Mouse (Mus musculus): ENCODE data around the gene Fut8.

Fut8 gene

DNA sequence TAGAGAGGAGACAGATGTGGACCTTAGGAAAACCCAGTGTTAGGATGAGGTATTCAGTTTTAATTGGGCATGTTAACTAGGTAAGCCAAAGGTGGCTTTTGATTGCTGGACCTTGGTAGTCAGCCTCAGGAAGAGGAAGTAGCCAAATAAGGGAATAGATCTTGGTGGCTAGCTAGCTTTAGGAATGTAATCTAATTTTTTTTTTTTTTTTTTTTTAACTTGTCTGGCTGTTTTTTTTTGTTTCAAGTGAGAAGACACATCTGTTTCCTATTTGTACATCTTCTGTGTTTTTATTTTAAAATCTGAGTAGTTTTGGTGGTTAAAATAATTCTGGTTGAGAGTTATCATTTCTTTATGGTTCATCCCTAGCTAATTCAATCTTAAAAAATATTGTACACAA lies 65.4 kb downstream of the Fut8 start:
- in situ Hi-C loops (cut with MboI, MseI): no loop called here

DNA sequence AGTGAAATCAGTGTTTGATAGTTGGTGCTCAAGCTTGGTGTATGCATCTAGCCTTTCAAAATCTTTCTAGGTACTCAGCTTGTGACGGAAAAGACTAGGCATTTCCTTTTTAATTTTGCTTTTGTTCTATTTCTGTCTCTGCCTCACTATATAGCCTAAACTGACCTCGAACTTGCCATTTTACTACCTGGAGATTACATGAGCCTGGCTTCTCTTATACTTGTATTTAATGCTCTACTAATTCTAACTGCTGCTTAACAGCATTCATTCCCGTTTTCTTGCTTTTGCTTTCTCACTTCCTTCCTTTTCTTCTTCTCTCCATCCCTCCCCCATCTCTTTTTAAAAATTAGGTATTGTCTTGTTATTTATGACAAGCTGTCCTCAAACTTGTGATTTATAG lies 67.6 kb downstream of the Fut8 start:
- in situ Hi-C loops (cut with MboI, MseI): no loop called here

DNA sequence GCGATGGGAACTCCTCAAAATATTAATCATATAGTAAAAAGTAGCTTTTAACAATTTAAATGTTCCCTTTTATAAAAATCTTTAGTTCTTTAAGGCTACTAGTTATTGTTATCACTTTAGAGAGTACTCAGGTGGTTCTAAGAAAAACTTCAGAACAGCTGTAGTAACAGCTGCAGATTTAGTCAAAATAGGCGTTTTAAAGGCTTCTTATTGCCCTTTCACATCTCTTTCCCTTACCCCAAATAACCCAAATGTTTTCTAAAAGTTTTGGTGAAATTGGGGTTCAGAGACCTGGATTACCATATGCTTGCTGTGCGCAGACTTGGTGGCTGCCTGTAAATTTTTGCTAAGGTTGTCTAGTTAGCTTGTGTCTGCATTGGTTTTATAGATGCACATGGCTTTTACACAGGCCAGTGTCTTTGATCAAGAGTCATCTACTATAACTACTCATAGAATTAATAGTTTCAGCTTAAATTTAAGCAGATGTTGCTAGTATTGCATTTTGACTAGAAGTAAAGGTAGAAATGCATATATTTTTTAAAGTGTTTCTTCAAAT lies 68.9 kb downstream of the Fut8 start:
- in situ Hi-C loops (cut with MboI, MseI): no loop called here

DNA sequence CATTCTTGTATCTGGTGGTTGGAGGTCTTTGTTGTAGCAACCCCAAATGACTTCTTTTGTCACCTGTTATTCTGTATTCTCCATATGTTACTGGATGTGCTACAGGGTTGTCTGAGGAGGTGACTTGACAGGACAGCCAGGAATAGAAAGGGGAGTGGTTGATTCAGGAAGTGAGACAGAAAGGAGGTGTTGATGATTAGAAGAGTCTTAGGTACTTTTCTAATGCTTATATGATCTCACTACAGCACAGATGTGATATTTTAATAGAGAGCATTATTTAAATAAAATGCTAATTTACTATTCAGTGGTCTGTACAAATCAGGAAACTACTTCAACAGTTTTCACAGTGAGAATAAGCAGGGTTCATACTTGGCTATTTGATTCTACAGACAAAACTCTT lies 71.6 kb downstream of the Fut8 start:
- in situ Hi-C loops (cut with MboI, MseI): no loop called here

DNA sequence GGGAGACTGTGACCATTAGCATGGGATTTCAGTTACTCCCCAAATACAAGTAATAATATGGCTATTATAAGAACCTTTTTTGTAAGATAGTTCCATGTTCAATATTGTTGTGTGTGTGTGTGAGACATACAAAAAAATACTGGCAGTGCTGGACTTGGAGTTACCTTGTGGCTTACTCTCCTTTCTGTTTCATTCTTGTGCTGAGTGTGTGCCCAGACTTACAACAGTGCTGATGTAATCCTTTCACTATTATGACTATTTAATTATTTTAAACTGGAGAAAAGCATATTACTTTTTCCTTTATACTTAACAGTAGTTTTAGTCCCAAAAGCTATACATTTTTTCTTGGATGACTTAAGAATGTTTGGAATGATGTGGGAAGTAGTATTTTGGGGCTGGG lies 75.6 kb downstream of the Fut8 start:
- in situ Hi-C loops (cut with MboI, MseI): no loop called here

DNA sequence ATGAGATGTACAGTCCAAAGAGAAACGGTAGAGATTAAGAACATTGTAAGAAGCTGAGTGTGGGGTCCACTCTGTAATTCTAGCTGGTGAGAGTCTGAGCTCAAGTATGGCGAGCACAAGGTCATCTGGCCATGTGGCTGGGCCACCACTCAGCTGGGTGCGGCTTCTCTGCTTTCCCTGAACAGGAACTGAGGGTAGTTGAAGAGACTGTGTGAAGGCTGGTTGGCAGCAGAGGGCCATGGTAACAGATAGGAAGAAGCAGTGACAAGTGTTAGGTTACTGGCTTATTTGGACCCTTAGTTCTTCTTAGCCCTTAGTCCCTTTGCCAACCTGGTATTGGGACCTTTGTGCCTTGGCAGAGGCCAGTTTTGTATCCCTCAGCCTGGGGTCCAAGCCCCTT lies 86.2 kb downstream of the Fut8 start:
- in situ Hi-C loops (cut with MboI, MseI): no loop called here

DNA sequence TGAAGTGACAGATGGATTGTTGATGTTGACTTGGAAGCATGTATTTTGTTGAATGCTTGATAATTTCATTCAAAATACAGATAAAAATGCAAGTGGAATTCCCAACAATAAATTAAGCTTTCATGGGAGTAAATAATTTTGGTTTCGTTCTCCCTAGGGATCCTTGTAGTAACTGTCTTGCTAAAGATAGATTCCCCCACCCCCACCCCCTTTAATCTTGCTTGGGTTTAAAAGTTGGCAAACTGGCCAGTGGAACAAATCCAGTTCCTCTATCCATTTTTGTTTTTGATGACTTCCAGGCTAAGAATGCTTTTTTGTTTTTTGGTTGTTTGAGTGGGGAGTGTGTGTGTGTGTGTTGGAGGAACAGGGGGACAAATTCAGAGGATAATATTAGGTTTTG lies 108.6 kb downstream of the Fut8 start:
- in situ Hi-C loops (cut with MboI, MseI): loop anchor here in 1 of 2 experiments (10.0 kb wide), 1 partner anchor 78 kb away; no protein-coding TSS in a partner anchor

DNA sequence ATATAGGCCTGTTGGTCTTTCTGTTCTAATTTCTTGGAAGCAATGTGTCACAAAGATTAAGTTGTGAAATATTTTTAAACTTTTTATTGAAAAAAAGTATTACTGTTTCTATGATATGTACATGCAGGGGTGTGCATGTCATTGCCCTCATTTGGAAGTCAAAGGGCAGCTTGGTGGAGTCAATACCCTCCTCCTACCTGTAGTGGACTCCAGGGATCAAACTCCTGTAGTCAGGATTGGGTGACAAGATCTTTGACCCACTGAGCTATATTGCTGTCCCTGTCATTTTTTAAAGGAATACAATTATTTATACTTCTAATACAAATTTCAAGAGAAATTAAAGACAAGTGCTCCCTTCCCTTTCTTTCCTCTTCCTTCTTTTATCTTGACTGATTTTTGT lies 111.6 kb downstream of the Fut8 start:
- in situ Hi-C loops (cut with MboI, MseI): loop anchor here in 1 of 2 experiments (10.0 kb wide), 1 partner anchor 75 kb away; no protein-coding TSS in a partner anchor

DNA sequence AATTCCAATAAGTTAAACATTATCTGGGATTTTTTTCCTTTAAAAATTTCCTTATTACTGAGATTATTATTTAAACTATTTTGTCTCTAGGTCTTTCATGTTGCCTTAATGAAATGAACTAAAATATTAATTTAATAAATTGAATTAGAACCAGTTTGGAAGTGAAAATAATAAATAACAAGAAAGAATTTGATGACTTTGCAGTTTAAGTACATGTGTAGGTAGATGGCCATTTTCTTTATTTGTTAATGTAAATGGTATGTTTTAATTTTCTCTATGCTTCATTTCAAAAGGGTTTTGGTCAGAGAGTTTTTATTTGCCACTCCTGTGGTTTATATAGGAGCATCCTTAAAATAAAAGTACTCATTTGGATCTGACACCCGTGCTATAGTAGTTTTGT lies 177.8 kb downstream of the Fut8 start:
- in situ Hi-C loops (cut with MboI, MseI): no loop called here

DNA sequence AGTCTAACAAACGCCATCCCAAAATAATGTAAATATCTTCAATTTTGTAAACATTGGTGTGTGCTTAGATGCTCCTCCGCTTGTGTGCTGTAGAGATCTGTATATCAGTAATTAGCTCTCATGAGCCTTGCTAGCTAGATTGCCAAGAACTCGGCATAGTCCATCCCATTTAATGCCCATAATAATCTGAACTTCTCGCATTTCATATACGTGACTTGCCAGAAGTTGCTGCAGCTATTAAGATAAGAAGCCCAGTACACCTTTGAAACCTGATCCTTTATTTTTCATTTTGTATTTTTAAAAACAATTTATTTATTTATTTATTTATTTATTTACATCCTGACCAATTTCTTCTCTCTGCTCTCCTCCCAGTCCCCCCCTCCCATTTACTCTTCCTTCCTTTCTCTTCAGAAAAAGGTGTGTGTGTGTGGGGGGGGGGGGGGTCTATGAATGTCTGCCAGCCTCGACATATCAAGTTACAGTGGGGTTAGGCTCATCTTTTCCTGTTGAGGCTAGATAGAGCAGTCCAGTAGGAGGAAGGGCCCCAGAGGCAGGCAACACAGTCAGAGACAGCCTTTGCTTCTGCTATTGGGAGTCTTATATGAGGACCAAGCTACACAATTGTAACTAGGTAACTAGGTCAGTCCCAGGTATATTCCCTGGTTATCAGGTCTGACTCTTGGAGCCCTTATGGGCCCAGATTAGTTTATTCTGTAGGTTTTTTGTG lies 183.9 kb downstream of the Fut8 start:
- in situ Hi-C loops (cut with MboI, MseI): loop anchor here in 1 of 2 experiments (10.0 kb wide), 1 partner anchor 77 kb away; no protein-coding TSS in a partner anchor

DNA sequence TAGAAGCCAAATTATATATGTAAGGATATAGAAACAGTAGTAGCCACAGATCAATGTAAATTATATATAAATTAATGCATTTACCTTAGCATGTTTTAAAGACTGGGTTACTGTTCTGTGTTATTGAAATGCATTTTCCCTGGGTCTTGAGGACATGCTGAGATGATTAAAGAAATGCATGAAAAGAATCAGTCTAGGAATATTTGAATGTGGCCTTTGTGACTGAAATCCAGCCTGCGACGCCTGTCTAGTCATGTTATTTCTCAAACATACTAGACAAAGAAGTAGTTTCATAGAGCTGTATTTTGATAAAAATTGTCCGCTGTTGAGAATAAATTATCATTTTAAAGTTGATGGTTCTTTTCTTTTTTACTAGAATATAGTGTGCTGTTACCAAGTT lies 188.2 kb downstream of the Fut8 start:
- in situ Hi-C loops (cut with MboI, MseI): loop anchor here in 1 of 2 experiments (10.0 kb wide), 1 partner anchor 81 kb away; no protein-coding TSS in a partner anchor

DNA sequence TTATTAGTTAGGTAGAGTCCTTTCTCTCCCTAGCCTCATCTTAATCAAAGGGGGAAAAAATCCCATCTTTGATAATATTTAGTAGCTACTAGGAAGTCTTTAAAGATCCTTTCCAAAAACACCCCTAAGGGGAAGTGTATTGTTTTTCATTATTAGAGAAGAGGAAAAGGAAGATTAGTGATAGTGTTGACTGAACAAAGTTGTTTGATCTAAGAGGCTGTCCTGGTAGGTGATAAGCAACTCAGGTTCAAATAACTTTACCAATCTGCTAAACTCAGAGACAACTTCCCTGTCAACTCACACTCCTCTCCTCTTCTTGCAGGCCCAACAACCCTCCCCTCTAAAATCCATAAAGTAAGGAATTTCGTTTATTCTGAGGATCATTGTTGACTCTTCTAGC lies 190.2 kb downstream of the Fut8 start:
- in situ Hi-C loops (cut with MboI, MseI): loop anchor here in 1 of 2 experiments (10.0 kb wide), 1 partner anchor 83 kb away; no protein-coding TSS in a partner anchor

DNA sequence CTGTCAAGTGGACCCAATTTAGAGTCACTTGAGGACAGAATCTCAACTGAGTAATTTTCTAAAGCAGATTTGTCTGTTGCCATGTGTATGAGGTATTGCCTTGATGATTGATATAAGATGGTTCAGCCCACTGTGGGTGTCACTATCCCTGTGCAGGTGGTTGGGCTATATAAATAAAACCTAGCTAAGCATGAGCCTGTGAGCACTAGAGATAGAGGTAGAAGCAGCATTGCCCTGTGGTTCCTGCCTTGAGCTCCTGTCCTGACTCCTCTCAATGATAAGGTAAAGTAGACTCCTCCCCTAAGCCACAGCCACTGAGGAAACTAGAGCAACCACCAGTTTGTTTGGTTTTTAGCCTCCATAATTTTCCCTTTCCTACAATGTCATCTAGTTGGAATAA lies 191.5 kb downstream of the Fut8 start:
- in situ Hi-C loops (cut with MboI, MseI): loop anchor here in 1 of 2 experiments (10.0 kb wide), 1 partner anchor 85 kb away; no protein-coding TSS in a partner anchor

DNA sequence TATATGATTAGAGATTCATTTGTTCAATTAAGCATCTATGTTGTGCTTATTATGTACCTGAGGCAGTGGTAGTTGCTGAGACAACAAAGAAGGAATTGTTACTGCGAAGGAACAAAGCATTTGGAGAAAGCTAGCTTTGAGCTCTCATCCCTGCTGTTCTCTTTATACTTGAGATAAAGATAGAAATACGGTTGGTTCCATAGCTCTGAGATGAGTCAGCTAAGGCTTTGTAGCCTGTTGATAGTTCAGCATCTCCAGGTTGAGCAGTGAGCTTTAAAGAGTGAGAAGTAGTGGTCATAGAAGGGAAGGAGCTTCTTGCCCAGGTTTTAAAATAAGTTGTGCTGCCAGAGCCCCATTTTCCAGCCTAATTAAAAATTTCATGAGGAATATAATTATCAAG lies 198.8 kb downstream of the Fut8 start:
- in situ Hi-C loops (cut with MboI, MseI): no loop called here

DNA sequence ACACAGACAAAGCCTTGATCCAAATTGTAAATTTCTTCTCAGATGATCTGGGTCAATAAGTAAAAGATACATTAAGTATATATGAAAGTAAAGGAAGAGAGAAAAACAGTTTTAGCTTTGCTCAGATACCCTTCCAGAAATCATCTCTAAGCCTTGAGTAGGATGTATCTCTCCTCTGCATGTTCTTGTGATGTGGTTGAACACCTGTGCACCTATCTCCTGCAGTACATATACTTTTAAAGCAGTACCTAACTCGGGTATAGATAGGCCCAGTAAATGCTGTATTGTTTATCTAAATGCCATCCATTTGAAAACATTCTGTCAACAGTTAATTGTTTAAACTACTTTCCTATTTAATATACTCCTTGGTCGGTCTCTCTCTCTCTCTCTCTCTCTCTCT lies 212.9 kb downstream of the Fut8 start:
- in situ Hi-C loops (cut with MboI, MseI): no loop called here

DNA sequence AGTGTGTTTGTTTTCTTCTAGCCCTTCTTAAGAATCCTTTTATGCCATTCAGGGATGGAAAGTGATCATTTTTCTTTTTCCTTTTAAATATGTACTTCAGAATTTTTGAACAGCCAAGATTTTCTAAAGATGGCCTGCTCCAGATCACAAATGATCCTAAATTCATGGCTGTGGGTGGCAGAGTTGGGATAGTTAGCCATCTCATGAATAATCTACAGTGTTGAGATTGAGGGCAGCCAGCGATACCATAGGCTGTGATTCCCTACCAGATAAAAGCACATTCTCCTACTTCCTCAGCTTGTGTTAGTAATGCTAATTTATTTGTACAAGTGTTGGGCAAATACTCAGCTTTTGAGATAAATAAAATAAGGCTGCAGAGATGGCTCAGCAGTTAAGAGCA lies 228.3 kb downstream of the Fut8 start:
- in situ Hi-C loops (cut with MboI, MseI): no loop called here

DNA sequence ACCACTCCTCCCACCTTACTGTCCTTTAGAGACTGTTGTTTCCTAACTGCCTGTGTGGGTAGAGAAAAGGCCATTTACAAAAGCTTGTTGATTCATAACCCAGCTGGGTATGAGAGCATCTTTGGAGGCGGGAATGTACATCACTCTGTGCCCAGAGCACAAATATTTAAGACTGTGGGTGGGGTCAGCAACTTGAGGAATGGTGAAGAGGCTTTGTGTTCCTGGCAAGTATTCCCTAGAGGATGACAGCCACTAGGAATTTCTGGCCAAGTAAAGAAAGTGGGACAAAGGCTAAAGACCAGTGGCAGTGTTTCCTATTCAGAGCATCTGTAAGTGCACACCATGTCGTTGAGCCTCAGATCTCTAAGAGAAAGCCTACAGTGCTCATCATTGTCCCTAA lies 242.0 kb downstream of the Fut8 start:
- in situ Hi-C loops (cut with MboI, MseI): loop anchor here (5.0 to 10.0 kb wide), 2 partner anchors 768 to 1655 kb away; partner anchors contain the start of genes Arg2 (in 1 of the 2) and Sptb (in 1 of the 2)

DNA sequence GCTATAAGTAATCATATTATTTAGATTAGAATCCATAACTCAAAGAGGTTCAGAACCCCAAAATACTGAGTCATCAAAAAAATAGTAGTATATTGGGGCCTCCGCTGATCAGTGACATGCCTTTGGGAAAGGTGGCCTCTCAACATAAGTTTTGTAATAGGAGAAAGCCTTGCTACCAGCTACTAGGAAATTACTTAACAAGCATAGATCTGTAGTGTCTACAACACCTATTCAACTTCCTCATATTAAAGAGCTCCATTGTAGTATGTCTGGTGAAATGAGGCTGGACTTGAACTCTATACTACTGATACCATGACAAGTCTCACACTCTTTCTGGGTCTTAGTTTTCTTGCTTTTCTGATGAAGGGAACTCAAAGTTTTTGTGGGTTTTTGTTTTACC lies 243.2 kb downstream of the Fut8 start:
- in situ Hi-C loops (cut with MboI, MseI): loop anchor here in 1 of 2 experiments (10.0 kb wide), 1 partner anchor 1654 kb away; the partner anchor contains the start of gene Arg2

DNA sequence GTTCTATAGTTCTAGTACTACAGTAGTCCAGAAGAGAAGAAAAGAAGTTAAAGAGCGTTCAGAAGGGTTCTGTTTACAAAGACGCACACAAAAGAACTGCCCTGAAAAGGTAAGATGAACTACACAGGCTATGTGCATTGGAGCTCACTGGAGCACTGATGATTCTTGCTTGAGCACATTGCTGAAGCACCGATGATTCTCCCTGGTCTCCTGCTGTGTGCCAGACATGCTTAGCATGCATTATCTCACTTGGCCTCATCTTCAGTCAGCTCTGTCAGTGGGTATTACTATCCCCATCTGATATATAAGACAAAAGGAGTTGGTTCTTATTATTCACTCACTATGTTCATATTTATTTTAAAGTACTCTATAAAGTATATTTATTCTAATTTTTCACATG lies 243.9 kb downstream of the Fut8 start:
- in situ Hi-C loops (cut with MboI, MseI): loop anchor here in 1 of 2 experiments (10.0 kb wide), 1 partner anchor 1653 kb away; the partner anchor contains the start of gene Arg2

DNA sequence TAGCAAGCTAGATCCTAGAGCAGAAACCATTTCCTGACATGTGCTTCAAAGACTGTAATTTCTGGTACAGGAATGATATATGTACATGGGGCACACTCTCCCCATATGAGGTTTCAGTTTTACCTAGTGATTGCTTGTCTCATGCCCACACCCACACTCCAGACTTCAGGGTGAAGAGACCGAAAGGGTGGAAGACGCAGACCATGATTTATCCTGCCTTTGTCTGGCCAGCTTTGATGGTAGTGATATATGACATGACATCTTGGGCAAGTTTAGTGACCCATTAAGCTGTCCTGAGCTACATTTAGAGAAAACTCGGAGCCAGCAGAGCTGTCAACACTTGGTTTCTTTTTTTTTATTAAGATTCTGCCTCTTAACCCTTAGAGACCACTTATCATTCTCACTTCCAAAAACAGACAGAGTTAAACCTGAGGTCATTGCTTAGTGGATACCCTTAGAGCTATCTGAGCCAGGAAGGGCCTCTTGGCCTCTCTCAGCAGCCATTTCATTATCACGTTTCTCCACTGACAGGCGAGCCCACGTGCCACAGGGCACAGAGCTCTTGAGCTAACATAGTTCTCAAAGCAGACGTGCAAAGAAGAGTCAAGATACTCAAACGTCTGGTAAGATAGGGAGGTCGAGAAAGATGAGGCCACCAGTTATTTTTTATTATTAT lies 245.4 kb downstream of the Fut8 start:
- in situ Hi-C loops (cut with MboI, MseI): loop anchor here in 1 of 2 experiments (10.0 kb wide), 1 partner anchor 1651 kb away; the partner anchor contains the start of gene Arg2

DNA sequence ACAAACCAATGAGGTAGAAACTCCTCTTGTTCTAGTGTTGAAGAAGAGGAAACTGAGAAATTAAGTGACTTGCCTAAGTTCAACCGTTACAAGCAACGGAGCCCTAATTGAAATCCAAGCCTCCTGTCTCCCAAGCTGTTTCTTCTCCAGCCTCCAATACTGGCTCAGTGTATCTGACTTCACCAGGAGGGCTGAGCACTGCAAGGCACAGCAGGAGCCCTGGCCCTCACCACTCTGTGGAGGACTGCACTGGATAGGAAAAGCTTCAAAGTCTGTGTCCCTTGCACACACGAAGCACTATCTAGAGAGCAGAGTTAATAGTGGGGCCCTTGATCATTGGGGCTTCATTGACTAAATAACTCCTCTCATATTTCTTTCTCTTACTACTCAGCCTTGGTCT lies 246.8 kb downstream of the Fut8 start:
- in situ Hi-C loops (cut with MboI, MseI): loop anchor here in 1 of 2 experiments (10.0 kb wide), 1 partner anchor 1650 kb away; the partner anchor contains the start of gene Arg2

DNA sequence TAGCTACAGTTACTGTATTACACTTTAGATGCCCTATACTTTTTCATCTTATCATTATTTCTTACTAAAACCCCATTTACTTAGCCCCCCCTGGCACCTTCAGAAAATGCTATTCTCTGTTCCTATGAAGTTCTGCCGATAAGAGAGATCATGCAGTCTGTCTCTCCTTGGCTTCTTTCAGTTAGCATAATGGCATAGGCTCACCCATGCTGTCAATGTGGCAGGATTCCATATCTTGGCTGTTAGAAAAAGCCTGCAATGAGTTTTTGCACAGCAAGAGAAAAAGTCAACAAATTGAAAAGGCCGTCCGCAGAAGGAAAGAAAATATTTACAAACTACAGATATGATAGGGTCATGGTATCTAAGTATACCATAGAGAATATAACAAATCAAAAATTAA lies 253.6 kb downstream of the Fut8 start:
- in situ Hi-C loops (cut with MboI, MseI): no loop called here
